Mouse (Mus musculus) heart, adult 11 months (tissue): Measurements from ENCODE around the gene Syngr2.

Experiments used
- DNase-seq: peaks from one replicate; pipeline ENCODE4 v3.0.0; 2022

The Syngr2 gene

GRCm38 (mm10) chr11:117836306-117836705, 26.8 kb downstream of the Syngr2 start:
- DNase-seq: peak; percentile 92

GRCm38 (mm10) chr11:117838572-117838971, 29.1 kb downstream of the Syngr2 start:
- peak; percentile 94 for DNase-seq

- DNase-seq: no peak
Observed at GRCm38 (mm10) chr11:117839021-117839420, 29.6 kb downstream of the Syngr2 start.

GRCm38 (mm10) chr11:117840910-117841309, 31.4 kb downstream of the Syngr2 start:
- no peak for DNase-seq

GRCm38 (mm10) chr11:117843434-117843833, 34.0 kb downstream of the Syngr2 start:
- DNase-seq: no peak

GRCm38 (mm10) chr11:117844997-117845396, 35.5 kb downstream of the Syngr2 start:
- DNase-seq: no peak

- no peak for DNase-seq
Observed at GRCm38 (mm10) chr11:117845651-117846050, 36.2 kb downstream of the Syngr2 start.

- DNase-seq: no peak
Observed at GRCm38 (mm10) chr11:117846640-117847039, 37.2 kb downstream of the Syngr2 start.

GRCm38 (mm10) chr11:117847593-117848215, 38.2 kb downstream of the Syngr2 start:
- peak; percentile 91 for DNase-seq

- DNase-seq: no peak
Observed at GRCm38 (mm10) chr11:117848271-117848984, 39.0 kb downstream of the Syngr2 start.

- peak; percentile 99 for DNase-seq
Observed at GRCm38 (mm10) chr11:117848985-117849671, 39.7 kb downstream of the Syngr2 start, which contains the start of gene Birc5. TSS of gene Birc5 (plus strand) at chr11:117849251.

GRCm38 (mm10) chr11:117852875-117853274, 43.4 kb downstream of the Syngr2 start:
- no peak for DNase-seq

GRCm38 (mm10) chr11:117854241-117854640, 44.8 kb downstream of the Syngr2 start:
- no peak for DNase-seq

GRCm38 (mm10) chr11:117855360-117855759, 45.9 kb downstream of the Syngr2 start:
- no peak for DNase-seq

- no peak for DNase-seq
Observed at GRCm38 (mm10) chr11:117855975-117856374, 46.5 kb downstream of the Syngr2 start.

- DNase-seq: no peak
Observed at GRCm38 (mm10) chr11:117857462-117857861, 48.0 kb downstream of the Syngr2 start.

- no peak for DNase-seq
Observed at GRCm38 (mm10) chr11:117858392-117858791, 48.9 kb downstream of the Syngr2 start.

GRCm38 (mm10) chr11:117860601-117861000, 51.1 kb downstream of the Syngr2 start, which contains the start of gene Tmem235:
TSS of gene Tmem235 (plus strand) at chr11:117860752.
- no peak for DNase-seq

- DNase-seq: no peak
Observed at GRCm38 (mm10) chr11:117863174-117863856, 53.8 kb downstream of the Syngr2 start.
